Mouse (Mus musculus) brain, embryonic 18.5 days (tissue): ENCODE data around the gene Mark2.
A peak's percentile ranks its signal among the peaks of the same experiment; 100 is the strongest.

Experiments
- DNase-seq: peaks from one replicate; pipeline ENCODE4 v3.0.0-alpha.2; 2012; ENCODE audit warnings: low read depth, low spot score

Mark2 gene

DNA sequence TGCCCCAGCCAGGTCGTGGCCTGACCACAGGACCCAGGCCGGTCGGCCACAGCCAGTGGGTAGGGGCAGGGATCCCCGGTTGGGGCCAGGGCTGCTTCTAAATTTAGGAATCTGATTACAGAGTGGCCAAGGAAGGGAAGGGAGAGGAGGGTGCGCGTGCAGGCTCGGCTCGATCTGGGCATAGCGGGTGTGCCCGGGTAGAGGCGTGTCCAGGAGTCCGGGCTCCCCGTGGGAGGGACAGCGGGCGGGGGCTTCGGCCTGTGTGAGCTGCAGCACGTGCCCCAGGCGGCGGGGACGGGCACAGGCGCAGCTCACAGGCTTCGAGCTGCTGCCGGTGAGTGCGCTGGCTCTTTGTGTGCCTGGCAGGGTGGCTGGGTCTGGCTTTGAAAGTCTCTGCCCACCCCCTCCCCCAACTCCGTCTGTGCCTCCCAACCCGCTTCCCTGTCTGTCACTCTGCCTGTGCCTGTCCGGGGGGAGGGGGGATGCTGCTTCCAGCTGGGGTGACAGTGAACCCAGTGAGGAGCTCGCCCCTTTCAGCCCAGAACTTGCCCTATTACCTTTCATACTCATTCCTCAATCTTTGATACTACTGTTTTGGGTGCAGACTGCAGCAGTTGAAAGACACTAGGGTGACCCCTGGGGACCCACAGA lies 74.4 kb downstream of the Mark2 start, which contains the start of gene Rcor2:
TSS of gene Rcor2 (plus strand) at position 235 of the 651 bp plus-strand sequence.
- DNase-seq, result peak; percentile 76

- no peak for DNase-seq
These were observed 75.2 kb downstream of the Mark2 start for GRCm38 (mm10) chr19:7266421-7266831.

GRCm38 (mm10) chr19:7265478-7266191 lies 76.0 kb downstream of the Mark2 start:
- no peak for DNase-seq

DNA sequence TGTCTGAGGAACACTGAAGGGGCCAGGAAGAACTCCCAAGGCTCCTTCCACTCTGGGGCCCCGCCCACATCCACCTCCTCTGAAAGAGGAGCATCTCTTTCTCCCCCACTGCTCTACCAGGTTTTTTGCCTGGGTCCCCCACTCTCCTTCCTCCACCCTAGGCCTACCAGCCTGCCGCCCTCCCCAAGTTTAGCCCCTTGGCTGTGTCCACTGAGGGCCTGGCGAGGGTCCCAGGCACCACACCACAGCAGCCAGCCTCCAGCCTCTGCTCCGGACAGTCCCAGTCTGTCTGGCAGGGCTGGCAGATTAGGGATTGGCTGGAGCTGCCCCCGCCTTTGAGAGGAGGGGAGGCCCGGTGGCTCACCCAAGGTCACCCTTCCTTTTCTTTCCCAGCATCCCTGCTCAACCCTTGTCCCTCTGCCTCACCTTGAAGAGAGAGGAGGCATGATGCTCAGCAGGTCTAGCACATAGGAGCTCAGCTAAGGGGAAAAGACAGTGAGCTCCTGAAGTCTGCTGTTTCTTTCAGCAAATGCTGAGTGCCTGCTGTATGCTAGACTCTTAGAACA lies 76.8 kb downstream of the Mark2 start:
- no peak for DNase-seq

GRCm38 (mm10) chr19:7264088-7264765 lies 77.4 kb downstream of the Mark2 start:
- DNase-seq, result no peak

DNA sequence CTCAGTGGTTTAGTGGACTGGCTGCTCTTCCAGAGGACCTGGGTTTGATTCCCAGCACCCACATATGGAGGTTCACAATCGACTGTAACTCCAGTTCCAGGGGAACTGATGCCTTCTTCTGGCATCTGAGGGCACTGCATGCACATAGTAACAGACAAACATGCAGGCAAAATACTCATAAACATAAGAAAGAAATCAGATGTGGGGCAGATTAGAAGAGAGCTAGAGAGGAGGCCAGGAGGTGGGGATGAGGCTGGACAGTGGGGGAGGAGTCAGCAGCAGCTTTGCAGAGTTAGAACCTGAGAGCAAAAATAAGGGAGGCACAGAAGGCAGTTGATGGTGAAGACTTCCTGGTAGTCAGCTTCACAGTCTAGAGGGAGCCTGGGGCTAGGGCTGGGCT lies 79.1 kb downstream of the Mark2 start:
- no peak for DNase-seq

- DNase-seq, result no peak
These were observed 79.7 kb downstream of the Mark2 start for GRCm38 (mm10) chr19:7261964-7262363.

DNA sequence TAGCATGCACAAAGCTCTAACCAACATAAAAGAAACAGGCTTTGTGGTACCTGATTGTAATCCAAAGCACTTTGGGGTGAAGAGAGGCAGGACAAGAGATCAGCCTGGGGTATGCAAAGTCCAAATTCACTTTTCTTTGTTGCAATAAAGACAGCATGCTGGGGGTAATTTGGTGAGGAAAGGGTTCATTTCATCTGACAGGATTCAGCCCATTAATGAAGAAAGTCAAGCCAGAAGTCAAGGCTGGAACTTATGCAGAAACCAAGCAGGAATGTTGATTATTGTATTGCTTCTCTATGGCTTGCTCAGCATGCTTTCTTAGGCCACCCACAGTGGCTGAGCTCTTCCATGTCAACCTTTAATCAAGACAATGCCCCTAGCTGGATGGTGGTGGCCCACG lies 80.2 kb downstream of the Mark2 start:
- no peak for DNase-seq

- DNase-seq, result no peak
These were observed 83.8 kb downstream of the Mark2 start for GRCm38 (mm10) chr19:7257881-7258280.

DNA sequence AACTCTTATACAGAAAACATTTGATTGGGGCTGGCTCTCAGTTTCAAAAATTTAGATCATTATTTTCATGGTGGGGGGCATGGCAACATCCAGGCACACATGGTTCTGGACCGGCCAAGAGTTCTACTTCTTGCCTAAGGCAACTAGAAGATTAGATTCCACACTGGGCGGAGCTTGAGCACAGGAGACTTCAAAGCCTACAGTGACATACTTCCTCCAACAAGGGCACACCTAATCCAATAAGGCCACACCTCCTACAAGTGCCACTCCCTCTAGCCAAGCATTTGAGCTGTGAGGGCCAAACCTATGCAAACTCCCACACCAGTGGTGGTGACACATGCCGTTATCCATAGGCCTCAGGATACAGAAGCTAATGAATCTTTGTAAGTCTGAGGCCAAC lies 95.6 kb downstream of the Mark2 start:
- no peak for DNase-seq

GRCm38 (mm10) chr19:7240782-7241690 lies 100.6 kb downstream of the Mark2 start, which contains the start of gene Naa40:
TSS of gene Naa40 (minus strand) at chr19:7241183.
- peak; percentile 90 for DNase-seq

GRCm38 (mm10) chr19:7240291-7240690 lies 101.4 kb downstream of the Mark2 start:
- no peak for DNase-seq

- DNase-seq, result no peak
These were observed 102.1 kb downstream of the Mark2 start for GRCm38 (mm10) chr19:7239574-7239973.

DNA sequence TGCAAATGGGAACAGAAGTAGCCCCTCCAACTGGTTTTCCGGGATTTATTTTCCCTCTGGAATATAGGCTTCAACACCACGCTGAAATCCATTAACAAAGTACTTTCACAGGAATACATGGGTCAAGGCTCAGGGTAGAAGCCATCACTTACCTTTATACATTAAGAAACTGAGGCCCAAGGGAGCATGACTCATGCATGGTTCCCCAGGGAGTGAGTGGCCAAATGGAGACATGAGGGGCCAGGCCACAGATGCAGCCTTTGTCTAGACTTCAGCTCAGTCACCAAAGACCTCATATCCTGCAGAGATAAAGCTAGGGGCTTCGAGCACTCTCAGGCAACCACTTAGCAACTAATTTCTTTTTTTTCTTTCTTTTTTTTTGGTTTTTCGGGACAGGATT lies 104.9 kb downstream of the Mark2 start:
- DNase-seq, result no peak

GRCm38 (mm10) chr19:7236011-7236410 lies 105.6 kb downstream of the Mark2 start:
- no peak for DNase-seq

GRCm38 (mm10) chr19:7235461-7235860 lies 106.2 kb downstream of the Mark2 start:
- no peak for DNase-seq

- peak; percentile 51 for DNase-seq
These were observed 107.0 kb downstream of the Mark2 start for GRCm38 (mm10) chr19:7234537-7235221.

DNA sequence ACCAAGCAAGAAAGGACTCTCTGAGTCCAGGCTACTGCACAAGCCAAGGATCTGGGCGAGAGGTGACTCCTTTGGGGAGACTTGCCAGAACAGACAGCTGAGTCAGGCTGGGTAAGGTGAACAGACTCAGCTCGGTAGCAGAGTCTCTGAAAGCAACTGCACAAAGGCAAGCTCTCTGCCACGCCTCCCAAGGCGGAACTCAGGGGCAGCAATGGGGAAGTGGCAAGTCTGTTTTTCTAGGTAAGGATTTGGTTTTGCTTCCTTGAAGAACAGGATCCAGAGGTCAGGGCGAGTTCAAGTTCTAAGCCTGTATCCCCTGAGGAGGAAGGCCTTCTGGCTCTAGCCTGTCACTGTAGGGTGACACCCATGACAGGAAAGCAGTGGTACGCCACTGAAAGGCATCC lies 115.1 kb downstream of the Mark2 start:
- no peak for DNase-seq
